Mouse (Mus musculus) testis, adult 2 months (tissue): ENCODE results near the gene Mob3a.

ENCODE experiments used
- CTCF ChIP-seq: fragments of 200-500 bp; IDR thresholded peaks from 2 replicates; pipeline ENCODE4 v1.5.1; 2012; ENCODE audit warnings: low read depth, mild to moderate bottlenecking, inconsistent platforms, low read length, moderate library complexity; ENCODE audit not compliant: control insufficient read depth, insufficient read depth, insufficient replicate concordance
- POLR2A ChIP-seq: fragments of 200-500 bp; IDR thresholded peaks from 2 replicates; pipeline ENCODE4 v1.6.1; 2012; ENCODE audit warnings: low read depth, mild to moderate bottlenecking, inconsistent platforms, low read length, moderate library complexity; ENCODE audit not compliant: control insufficient read depth

DNA sequence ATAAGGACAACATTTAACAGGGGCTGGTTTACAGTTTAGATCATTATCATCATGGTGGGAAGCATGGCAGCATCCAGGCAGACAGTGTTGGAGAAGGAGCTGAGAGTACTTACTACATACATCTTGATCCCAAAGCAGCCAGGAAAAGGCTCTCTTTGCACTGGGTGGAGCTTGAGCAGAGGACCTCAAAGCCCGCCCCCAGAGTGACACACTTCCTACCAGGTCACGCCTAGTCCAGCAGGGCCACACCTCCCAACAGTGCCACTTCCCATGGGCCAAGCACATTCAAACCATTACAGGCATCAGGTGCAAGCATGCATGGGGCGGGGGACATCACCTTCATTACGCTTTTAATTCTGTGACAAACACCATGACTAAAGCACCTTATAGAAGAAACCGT is 42.5 kb upstream of the Mob3a start:
- TF ChIP-seq POLR2A (no peak), CTCF (no peak)
